Mouse (Mus musculus) megakaryocyte, adult 5-6 weeks (primary cell): ENCODE results near the gene Mup7. TPM values are rescaled to one million over a fixed set of nuclear protein-coding genes. Genes with fewer than 3 reads are reported as not detected.
"Not testable (repeated sequence)": the region's sequence is repeated elsewhere in the genome, so short reads cannot be mapped to it uniquely, and the experiment has no call there.

Experiments
- ATAC-seq: 2 replicates; pipeline ENCODE4 v1.8.0; 2016; ENCODE audit warnings: mild to moderate bottlenecking, inconsistent platforms; ENCODE audit not compliant: poor library complexity, severe bottlenecking
- total RNA-seq, 2 experiments: library from RNA; stranded (forward) in 1 of 2; stranded (reverse) in 1 of 2; fragments of 153-499, 151-499 nt in 1 of 2; fragments of 221-1000, 200-1000 nt in 1 of 2; gene quantifications; 2 replicates each; pipeline versions ENCODE4 v1.2.3 to v1.2.4; 2015 to 2017

Gene Mup7
- total RNA-seq (2015) (not detected in 2 replicates), total RNA-seq (2017) (not detected in 2 replicates)

DNA sequence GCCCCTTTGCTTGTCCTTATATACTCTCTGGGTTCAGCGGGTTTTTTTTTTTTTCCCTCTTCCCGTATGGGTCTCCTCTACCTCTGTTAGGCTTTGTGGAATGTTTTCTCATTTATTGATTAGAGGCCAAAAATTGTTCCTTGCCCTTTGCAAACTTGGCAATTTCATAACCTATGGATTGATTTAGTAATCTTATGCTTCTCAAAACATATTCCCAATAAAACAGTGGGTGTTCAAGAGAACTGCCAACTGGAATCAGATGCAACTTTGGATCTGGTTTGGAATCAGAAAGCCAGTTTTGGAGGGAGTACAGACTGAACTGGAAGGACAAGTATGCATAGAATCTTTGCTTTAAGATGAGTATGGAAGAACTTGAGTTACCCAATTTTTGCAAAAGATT is at the start of gene Mup7:
Mup7 (minus strand) TSS at position 101 of the 400 bp plus-strand sequence.
- ATAC-seq: not testable (repeated sequence)

DNA sequence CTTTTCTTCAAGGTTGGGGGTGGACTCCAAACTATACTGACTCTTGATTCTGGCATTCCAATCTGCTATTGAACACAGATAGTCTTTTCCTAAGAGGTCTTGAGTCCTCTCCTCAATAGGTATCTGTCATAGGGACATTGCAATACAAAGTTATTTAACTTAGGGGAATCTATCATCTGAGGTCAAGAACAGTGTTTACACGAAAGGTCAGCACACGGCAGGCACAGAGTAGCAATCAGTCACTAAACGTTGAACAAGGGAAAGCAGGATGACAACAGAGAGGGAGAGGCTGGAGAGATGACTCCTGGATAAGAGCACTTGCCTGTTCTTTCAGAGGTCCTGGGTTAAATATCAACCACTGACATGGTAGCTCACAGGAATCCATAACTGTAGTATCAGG is 9.6 kb upstream of the Mup7 start:
- ATAC-seq: not testable (repeated sequence)

DNA sequence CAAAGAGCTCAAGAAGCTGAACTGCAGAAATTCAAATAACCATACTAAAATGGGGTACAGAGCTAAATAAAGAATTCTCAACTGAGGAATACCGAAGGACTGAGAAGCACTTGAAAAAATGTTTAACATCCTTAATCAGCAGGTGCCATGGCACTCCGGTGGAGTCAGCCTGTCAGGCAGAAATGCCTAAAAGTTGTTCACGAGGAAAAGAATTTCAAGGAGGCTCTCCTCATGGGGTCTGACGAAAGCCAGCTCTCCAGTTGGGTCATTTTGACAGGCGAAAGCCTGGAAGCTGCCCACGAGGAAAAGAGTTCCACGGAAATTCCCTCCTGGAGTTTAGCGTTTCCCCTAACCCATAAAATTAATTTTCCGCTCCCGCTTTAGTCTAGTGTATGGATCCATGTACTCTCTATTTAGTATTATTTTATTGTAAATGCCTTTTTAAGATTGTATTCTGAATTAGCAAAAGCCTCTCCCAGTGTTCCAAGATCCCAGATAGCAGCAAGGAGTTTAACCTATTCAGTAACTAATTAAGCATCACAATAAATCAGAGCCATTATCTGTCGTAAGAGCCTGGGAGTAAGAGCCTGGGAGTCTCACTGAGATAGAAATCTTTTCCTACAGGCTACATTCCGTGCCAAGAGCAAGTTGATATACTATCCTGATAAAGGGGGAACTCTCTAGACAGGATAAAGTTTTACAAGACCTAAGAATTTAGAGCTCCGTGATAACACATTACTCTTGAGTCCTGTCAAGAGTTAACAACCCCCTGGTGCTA is 40.8 kb downstream of the Mup7 start:
- not testable (repeated sequence) for ATAC-seq

DNA sequence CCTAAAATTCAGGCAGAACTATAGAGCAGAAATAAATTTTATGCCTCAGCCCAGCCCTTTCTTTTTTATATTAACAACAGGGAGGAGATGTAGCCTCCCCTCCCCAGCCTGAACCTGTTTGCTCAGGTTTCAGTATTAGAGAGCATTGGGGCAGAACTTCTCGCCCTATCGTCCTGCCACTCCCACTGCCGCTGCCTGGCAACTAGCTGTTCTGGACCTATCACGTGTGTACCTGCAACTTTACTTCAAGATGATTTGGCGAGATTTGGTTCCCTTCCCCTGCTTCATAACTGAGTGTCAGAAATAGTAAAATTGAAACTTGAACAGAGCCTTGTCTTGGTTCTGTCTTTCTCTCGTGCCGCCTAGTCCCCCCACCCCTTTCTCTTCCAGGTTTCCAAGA is 50.1 kb downstream of the Mup7 start:
- ATAC-seq: not testable (repeated sequence)

Other genes starting within 250 kb of the Mup7 start
- gene Slc46a2, start 155.4 kb downstream of the Mup7 start, total RNA-seq (2015): not detected in 2 replicates
- not detected in 2 replicates for gene Slc46a2, start 155.4 kb downstream of the Mup7 start, total RNA-seq (2017)
- not detected in 2 replicates for gene Mup4, start 109.8 kb downstream of the Mup7 start, total RNA-seq (2015)
- gene Mup4, start 109.8 kb downstream of the Mup7 start, total RNA-seq (2017): not detected in 2 replicates
- gene Mup6, start 106.2 kb downstream of the Mup7 start, total RNA-seq (2015): not detected in 2 replicates
- gene Mup6, start 106.2 kb downstream of the Mup7 start, total RNA-seq (2017): not detected in 2 replicates
- not detected in 2 replicates for gene Mup2, start 83.8 kb upstream of the Mup7 start, total RNA-seq (2015)
- not detected in 2 replicates for gene Mup2, start 83.8 kb upstream of the Mup7 start, total RNA-seq (2017)
- gene Mup8, start 152.1 kb upstream of the Mup7 start, total RNA-seq (2015): not detected in 2 replicates
- gene Mup8, start 152.1 kb upstream of the Mup7 start, total RNA-seq (2017): not detected in 2 replicates